14 mouse cellular contexts compared by ENCODE assay signal in the genomic region with DNA sequence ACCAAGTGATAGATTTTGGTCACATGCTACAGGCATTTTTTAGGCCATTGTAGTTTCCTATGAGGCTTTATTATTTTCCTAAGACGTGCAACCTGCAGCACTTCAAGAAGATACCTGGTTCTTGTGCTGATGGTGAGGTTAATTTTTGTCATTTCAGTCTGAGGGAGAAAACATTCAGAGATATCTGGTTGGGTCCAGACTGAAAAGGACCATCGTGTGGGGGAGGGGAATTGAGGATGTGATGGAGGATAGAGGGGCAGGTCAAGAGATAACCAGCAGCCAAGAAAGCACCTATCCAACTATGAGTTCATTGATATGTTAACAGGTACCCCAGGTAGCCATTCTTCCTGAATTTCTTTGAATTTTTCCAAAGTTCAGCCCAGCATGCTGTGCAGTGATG. TPM values are rescaled to one million over a fixed set of nuclear protein-coding genes. Genes with fewer than 3 reads are reported as not detected.
"Had no signal": no experiment of that assay in that cellular context is flagged by ENCODE, and none has a peak within 500 bp of the region (broad histone marks: within the 10 kb centered on the region; RNA-seq: fewer than 3 reads in every experiment).

No protein-coding gene starts in this region.

RNA-seq across cellular contexts. Expression of gene Zfp985, which starts 1.3 kb away (rescaled TPM):
- total RNA-seq: hindbrain, postnatal 0 days; layer of hippocampus, adult 18-20 months; layer of hippocampus, adult 2 months; layer of hippocampus, postnatal 10 days; layer of hippocampus, postnatal 14 days; layer of hippocampus, postnatal 25 days; layer of hippocampus, postnatal 36 days; left cerebral cortex, adult 18-20 months; left cerebral cortex, adult 2 months; left cerebral cortex, adult 8-10 months had no signal
- polyA plus RNA-seq: heart, embryonic 14.5 days; hindbrain, embryonic 13.5 days; kidney, adult 2 months; large intestine, adult 2 months had no signal

RNA-seq across cellular contexts. Expression of gene Gm16503, which starts 14.3 kb away (rescaled TPM):
- polyA plus RNA-seq: large intestine, adult 2 months had no signal
